Mouse (Mus musculus) megakaryocyte, embryonic 14.5 days (primary cell): ENCODE measurements at regions not wholly inside any gene's neighbourhood (a gene's known extent, or its start where the extent isn't known, plus 50 kb on each side); places are given as distances from the start of the nearest gene placed in this dataset.

Experiments
- FLI1 ChIP-seq: IDR thresholded peaks from 2 replicates; pipeline ENCODE4 v1.6.1; 2012; ENCODE audit warnings: low read length, inconsistent platforms, mixed read lengths
- GATA1 ChIP-seq: IDR thresholded peaks from 3 replicates; pipeline ENCODE4 v1.6.1; 2012; ENCODE audit warnings: mixed read lengths, low read length, inconsistent platforms, borderline replicate concordance

DNA sequence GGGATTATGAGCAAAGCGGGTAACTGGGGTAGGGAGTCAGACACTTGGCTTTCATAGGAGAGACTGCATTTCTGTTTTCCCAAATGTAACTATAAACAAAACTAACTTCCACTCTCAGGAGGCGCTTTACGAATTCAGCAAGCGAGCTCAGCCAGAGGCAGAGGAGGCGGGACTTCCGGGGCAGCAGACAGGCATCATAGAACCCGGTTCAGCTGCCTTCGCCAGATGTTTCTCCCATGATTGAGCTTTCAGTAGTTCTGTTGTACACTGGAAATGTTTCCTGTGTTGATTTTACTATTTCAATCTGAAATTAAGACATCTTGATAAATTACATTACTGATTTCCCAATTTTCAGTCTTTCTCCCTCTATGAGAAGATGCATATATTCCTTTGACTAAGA lies 92.9 kb downstream of the Zfp365 start:
- TF ChIP-seq GATA1 (no peak), FLI1 (no peak)
